Mouse (Mus musculus): ENCODE measurements around the gene Nox1. TPM values are rescaled to one million over a fixed set of nuclear protein-coding genes. Genes with fewer than 3 reads are reported as not detected.
"Not testable (repeated sequence)": the region's sequence is repeated elsewhere in the genome, so short reads cannot be mapped to it uniquely, and the experiment has no call there.

The Nox1 gene
- total RNA-seq (2022), result 1 to 10 TPM in 1 of 4 experiments, under 1 TPM in 3; 0.27 to 1.7 (median 0.62) TPM

DNA sequence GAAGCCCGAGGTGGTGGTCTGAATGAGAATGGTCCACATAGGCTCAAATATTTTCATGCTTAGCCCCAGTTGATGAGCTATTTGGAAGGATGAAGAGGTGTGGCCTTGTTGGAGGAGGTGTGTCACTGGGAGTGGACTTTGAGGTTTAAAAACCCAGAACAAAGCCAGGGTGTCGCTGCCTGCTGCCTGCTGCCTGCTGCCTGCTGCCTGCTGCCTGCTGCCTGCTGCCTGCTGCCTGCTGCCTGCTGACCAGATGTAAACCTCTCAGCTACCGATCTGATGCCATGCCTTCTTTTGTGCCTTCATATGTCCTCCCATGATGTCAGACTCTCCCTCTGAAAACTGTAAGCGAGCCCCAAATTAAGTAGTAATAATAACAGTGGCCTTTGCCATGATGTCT, at the start of gene Nox1:
Gene Nox1 (minus strand): TSS at position 101 of the 400 bp plus-strand sequence.
- DNase-seq, result no peak

DNA sequence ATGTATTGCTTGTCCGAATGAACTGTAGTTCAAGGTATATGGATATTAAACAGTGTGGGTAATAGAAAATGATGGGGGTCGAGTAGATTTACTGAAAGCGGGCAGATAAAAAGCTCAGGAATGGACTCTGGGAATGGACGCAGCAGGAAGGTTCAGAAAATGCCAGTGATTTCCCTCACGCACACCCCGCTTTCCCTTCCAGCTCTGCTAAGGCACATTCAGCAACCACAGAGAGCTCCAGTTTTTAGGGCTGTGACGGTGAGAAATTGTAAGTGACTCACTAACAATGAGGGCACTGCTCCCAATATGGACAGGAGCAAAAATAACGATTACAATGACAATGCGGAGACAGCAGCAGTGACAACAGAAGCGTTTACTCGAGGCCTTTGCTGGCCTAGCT, 40.4 kb upstream of the Nox1 start:
- no peak for DNase-seq

DNA sequence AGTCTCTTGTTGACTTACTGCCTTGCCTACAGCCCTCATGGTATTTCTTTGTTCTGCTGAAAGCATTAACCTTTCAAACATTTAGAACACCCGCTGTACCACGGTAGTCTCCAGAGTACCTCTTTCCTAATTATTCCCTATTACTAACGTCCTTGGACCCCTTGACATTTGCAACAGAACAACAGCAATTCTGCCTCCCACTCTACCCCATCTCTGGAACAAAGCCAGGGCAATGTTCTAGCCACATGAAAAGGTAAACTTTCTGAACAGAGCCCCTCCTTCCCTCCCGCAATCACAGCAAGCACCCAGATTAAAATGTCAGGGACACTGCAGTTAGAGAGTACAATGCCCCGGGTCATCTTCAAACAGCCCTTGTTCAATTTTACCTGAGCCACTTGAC, 39.4 kb upstream of the Nox1 start:
- DNase-seq, result peak; percentile 18

DNA sequence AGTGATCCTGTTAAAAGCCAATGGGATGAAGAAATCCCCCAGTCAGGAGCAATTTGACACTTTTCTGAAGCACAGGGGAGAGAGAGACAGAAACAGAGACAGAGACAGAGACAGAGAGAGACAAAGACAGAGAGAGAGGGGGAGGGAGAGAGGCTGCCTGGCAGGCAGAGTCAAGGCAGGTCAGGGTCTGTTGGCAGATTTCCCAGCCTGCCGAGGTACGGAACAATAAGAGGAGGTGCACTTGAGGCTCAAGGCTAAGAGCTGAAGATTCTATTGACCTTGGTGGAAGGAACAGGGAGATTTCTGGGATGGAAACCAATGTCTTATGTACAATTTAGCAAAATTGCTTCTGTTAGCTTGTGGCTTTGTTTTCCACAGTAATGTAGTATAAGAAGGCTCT, 26.4 kb upstream of the Nox1 start:
- peak; percentile 51 for DNase-seq

DNA sequence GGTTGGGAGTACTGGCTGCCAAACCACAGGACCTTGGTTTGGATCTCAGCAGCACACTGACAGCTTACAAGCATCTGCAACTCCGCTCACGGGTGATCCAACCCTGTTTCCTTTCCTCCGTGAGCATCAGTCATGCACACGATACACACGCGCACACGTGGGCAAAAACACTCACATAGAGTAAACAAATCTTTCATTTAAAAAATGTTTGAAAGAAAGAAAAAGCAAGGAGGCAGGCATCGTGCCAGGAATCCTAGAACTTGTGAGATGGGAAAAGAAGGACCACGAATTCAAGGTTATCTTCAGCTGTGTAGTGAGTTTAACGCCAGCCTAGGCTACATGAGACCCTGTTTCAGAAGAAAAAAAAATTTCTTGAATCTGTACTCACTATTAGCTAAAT, 24.2 kb upstream of the Nox1 start:
- DNase-seq, result peak; percentile 13

DNA sequence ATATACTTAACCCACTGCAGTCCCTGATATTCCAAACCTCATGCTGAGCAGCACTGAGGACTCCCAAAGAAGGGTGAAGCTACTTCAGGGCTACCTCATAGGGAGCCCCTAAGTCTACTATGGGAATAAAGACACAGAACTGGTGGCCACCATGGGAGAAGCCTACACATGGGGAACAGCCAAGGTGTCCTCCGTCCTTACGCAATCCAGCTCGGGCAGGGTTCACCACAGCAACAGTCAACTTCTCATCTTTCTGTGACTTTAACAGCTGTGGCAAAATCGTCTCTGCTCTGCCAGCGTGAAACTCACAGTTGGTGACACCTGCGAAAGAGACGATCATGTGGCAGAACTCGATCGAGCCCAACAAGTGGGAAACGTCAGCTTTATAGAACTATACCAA, 16.5 kb upstream of the Nox1 start:
- DNase-seq, result no peak

DNA sequence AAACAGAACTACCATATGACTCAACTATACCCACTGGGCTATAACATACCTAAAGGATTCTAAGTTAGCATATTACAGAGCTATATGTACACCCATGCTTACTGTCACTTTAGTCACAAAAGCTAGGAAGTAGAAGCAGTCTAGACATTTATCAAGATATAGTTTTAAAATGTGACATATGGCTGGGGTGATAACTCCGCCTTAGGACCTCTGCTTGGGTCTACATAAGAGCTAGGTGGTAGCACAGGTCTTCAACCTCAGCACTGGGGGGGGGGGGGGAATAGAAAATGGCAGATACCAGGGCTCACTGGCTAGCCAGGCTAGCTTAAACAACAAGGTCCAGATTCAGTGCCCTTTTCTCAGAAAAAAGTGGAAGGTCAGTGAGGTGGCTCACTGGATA, 11.3 kb upstream of the Nox1 start:
- no peak for DNase-seq

DNA sequence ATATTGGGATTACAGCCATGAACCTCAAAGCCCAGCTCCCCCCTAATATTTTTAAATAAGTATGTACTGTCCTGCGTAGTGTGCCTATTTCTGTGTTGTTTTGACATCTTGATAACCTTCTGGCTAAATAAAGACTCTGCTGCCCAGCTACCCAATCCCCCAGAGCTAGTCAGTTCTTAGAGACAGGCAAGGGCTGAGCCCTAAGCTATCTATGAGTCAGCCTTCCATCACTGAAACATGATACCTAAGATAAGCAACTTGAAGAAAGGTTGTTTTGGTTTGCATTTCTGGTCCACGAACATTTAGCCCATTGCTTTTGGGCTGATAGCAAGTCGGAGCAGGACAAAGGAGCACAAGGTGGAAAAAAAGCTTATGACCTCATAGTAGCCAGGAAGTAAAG, 1.1 kb downstream of the Nox1 start:
- DNase-seq, result no peak

DNA sequence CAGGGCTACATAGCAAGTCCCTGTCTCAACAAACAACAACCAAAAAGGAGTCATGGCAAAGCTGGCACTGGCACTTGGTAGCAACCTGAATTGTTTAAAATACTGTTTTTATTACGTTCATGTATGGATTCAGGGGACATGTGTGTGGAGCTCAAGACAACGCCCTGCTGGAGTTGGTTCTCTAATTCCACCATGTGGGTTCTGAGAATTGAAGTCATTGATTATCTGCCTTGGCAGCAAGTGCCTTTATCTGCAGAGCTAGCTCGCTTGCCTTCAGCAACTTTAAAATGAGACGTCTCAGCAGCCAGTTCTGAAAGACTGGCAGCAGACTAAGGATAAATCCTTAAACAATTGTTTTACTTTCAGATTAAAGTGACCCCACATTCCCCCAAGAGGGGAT, 3.6 kb downstream of the Nox1 start:
- DNase-seq, result no peak

DNA sequence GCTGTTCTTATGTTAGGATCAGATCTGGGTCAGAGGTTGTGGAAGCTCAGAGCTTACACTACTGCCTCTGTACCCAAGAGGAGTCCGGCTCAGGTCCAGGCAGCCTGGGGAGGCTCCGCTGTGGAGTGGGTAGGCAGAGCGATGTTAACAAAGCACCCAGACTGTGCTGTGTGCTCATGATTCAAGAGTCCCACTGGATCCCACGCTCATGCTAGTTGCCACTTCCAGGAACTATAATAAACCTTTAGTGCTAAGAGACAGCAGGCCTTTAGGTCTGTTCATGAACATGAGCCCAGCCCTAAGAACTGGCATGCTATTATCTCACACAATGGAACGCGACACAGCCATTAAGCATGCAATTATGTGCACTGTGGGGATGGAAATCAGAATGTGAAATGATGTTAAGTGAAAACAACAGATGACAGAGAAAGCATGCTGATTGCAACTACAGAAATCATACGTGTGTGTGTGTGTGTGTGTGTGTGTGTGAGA, 10.6 kb downstream of the Nox1 start:
- DNase-seq, result no peak

DNA sequence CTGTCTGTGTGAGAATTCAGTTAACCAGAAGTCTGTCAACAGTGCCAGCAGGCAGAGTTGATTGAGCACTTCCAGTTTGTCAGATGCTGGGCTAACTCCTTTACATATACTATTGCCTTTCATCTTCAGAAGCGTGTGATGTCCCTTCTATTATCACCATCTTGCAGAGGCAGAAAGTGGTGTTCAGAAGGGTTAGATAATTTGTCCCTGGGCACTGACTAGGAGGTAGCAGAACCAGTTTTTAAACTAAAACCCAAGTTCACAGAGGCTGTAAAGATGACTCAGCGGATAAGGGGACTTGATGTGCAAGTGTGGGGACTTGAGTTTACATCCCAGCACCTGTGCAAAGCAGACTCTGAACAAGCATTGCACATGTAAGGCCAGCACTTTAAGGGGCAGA, 13.3 kb downstream of the Nox1 start:
- no peak for DNase-seq

DNA sequence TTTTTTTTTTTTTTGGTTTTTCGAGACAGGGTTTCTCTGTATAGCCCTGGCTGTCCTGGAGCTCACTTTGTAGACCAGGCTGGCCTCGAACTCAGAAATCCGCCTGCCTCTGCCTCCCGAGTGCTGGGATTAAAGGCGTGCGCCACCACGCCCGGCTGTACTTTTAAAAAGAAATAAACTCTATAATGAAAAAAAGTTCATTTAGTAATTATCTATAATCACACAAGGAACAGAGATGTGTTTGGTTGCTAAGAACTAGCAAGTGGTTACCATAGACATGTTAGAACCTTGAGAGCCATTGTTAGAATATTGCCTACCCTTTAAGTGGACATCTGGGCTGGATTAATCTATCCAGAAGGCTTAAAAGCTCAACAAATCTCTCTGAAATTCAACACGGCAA, 34.6 kb downstream of the Nox1 start, which contains the start of gene Arl13a:
Gene Arl13a (plus strand): TSS at position 301 of the 400 bp plus-strand sequence.
- not testable (repeated sequence) for DNase-seq

DNA sequence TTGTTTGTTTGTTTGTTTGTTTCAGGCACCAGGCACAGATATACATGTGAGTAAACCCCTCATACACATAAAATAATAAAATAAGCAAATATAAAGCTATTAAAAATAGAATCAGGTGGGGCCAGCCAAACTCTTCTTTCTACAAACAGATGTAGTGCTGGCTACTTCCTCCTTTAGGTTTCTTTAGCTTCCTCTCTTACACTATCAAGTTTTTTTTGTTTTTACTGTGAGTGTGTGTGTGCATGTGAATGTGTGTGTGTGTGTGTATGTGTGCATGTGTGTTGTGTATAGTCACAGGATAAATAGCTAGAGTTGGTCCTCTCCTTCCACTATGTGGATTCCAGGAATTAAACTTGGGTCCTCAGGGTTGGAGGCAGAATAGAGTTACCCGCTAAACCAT, 47.1 kb downstream of the Nox1 start:
- DNase-seq, result no peak

DNA sequence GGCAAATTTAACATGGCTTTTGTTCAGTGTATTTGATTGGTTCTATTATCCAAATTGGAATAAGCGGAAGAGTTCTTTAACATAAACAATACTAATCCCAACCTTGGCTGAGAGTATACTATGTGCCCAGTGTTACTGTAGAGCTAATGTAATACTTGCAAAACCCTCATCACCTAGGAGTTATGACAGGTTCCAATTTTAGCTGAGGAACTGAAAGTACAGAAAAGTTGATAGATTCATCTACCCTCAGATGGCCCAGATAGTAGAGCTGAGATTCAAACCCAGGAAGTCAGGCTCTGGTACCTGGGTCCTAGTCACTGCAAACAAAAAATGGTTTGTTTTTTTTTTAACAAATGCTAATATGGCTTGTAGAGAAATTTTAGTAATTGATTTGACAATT, 51.2 kb downstream of the Nox1 start:
- no peak for DNase-seq

DNA sequence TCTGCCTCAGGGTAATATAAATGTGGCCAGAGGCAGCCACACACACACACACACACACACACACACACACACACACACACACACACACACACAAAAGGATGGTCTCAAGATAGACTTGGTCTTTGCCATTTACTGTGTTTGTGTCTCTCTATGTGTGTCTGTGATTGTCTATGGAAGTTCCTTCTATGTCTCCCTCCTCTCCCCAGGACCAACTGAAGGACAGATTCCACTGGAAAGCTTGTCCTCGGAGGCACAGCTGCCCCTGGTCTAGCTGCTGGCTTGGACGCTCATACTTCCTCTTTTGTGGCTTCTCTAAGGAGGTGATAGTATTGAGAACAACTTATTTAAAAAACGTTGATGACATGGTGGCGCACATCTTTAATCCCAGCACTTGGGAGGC, 58.3 kb downstream of the Nox1 start:
- no peak for DNase-seq

DNA sequence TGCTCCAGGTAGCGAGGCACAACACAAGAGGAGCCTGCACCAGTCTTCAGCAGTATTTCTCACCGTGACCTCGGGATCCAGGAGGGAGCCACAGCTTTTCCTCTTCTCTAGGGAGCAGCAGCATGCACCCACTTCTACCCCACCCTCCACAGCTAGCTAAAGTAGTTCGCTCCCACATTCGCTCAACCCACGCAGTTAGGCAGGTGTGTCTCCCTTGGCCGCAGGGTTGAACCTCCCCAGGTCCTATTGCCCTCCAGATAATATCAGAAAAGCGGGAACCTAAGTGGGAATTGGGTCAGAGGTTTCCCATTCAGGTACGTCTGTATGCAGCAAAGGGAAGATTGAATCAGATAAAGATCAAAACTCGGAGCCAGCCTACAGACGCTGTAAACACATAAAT, 58.9 kb downstream of the Nox1 start:
- no peak for DNase-seq

DNA sequence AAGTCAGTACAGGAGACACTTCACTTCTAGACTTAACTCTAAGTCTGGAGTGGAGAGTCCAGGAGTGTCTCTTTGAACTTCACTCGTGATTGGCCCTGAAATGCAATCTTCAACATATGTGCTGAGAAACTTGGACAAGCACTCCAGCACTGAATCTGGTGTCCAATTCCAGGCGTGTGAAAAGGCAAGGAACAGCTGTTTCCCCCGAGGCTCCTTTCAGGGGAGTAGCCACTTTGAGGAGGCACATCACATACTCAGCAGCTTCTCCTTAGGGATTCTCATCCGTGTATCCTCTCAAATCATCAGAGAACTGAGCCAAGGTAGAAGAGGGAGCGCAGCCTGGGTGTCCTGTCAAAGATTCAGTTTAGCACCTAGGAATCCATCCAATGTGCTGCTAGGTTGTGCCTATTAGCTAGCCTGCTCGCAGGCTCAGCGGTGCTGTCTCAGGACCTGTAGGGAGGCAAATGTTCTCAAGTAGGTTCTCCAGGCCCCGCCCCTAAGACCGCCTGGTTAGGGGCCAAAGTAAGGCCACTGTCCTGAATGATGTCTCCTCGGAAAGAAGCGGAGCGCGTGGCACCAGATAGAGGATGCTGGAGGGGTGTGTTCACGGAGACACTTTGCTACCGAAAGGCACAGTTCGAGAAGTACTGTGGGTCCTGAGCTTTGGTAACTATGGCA, 59.6 kb downstream of the Nox1 start, which contains the start of gene Xkrx:
Gene Xkrx (minus strand): TSS at position 34 of the 678 bp plus-strand sequence.
- DNase-seq, result no peak

DNA sequence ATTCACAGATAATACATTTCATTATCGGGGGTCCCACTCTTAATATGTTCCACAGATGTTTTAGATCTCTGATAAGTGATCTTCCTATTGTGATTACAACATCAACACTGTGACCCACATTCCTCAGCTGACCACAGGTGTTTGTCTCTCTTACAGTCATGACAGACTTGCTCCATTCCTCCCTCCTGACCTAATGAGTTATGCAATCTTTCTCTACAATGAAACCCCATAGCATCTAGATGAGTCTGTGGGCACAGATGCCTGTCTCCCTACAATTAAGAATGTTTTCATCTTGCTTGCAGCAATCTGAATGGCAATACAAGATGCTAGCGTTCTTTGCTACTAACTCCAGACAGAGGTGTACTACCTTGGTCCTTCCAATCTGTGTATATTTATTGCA, 61.3 kb downstream of the Nox1 start:
- no peak for DNase-seq

DNA sequence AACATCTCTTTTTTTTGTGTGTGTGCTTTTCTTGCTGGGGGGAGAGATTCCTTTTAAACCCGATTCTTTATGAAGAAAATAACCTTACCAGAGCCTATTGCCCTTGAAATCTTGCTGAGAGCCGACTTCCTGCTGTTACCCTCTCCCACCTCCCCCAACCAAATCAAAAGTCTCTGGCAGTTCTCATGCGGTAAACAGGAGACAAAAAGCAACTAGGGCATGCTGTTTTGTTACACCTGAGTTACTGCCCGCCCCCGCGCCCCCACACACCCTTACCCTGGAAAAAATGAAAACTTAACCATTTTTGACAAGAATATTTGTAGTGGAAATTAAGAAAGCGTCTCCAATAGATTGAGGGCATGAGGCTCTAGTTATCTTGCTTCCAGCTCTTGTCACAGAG, 63.6 kb downstream of the Nox1 start:
- no peak for DNase-seq

DNA sequence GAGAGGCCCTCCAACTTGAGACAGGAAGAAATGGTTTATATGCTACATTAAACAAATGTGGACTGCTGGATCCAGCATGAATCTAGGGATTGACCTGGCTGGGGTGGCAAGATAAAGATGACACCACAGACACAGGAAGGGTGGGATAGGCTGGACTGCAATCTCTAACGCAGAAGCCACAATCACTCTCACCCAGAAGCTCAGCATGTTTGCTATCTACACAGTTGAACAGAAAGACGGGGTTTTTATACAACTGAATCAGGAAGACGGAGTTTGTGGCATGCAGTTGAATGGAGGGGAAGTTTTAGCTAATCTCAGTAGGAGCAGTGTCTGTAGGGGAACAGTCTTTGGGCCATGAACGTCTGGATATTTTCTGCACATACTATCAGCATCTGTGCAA, 79.8 kb downstream of the Nox1 start:
- DNase-seq, result no peak

DNA sequence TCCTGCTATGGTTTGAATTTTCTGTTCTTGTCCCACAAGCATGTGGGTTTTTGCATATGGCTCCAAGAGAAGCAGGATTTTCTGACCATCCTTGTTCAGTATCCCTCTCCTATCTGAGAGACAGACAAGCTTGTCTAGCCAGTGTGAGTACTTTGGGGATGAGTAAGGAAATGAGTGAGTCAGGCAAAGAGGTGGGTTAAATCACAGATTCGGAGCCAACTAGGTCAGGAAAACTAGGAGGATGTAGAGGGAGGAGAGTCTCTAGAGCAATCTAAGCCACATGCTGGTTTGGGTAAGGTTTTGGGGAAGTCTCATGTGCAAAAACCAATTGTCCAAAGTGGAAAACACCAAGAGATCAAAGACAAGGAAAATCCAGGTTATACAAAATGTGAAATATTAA, 80.2 kb downstream of the Nox1 start:
- no peak for DNase-seq

DNA sequence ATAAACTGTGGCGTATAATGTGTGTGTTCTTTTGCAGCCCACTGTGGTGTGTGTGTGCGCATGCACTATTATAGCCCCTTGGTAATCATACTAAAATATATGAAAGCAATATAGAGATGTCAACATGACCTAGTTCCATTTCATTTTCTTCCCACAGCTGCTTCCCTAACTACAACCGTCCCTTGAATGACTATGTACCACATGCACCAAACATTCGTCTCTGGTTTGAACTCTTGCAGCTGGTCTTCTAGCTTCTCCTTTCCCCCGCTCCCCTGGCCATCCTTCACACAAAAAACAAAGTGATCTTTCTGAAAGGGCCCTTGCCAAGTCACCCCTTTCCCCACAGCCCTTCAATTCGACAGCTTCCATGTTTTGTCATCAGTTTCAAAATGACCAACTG, 81.7 kb downstream of the Nox1 start:
- no peak for DNase-seq

DNA sequence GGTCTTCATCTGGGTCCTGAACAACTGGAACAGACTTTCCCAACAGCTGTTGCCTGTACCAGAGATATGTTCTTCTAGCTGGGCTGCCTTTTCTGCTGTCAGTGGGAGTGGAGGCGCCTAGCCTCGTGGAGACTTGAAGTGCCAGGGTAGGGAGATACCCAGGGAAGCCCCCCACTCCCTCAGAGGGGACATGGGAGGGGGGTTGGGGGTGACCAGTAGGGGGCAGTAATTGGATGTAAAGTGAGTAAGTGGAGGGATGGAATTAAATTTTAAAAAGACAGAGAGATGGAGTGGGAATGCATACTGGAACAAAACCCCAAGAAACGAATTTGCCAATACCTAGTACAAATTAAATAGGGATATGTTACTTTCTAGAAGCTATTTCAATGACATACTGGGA, 87.9 kb downstream of the Nox1 start:
- no peak for DNase-seq

DNA sequence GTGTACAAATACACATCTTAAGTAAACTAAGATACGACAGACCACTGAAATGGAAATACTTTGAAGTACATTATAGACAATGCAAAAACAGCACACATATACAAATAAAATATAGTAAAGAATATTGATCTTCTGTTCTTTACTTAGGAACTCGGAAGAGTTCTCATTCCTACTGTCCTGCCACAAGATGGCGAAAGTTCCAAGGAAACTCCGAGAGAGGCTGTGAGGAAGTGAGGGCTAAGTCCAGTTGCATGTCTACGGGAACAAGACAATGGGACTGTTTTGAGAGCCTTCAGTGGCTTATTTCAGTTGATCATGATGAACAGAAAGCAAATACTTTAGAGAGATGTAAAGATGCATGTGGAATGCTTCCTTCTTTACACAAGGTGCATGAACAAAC, 89.5 kb downstream of the Nox1 start:
- DNase-seq, result peak; percentile 5

DNA sequence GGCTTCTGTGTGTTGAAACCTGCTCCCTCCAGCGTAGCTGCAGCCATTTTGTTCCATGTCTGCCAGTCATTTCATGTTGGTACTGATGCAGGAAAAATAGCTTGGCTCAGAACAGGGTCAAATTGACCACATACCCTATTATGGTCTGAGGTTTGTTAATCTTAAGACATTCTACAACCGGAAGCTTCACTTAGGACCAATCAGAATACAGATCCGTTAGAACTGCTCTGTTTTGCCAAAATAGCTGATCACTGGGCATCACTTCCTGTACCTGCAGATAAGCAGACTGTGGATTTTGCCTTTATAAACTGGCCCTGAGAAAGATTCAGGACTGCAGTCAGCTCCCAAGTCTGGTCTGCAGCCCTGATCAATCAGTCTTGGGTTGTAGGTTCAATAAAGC, 93.2 kb downstream of the Nox1 start:
- no peak for DNase-seq

Data from adrenal gland, adult 8-10 months (tissue).